15 mouse cellular contexts compared by ENCODE assay signal in genomic region chr1:181844874-181845547, GRCm38 (mm10).
"Had no signal": no experiment of that assay in that cellular context is flagged by ENCODE, and none has a peak within 500 bp of the region (broad histone marks: within the 10 kb centered on the region; RNA-seq: fewer than 3 reads in every experiment).

No protein-coding gene starts in this region.

- DNase-seq: layer of hippocampus, adult 9-11 months; layer of hippocampus, postnatal 36 days; left cerebral cortex, postnatal 4 days; lung, adult 2 months; lung, postnatal 4 days; midbrain, embryonic 14.5 days; thymus, adult 18-20 months; thymus, postnatal 14 days had no signal

- H3K36me3 ChIP-seq: intestine, embryonic 15.5 days; kidney, embryonic 15.5 days; limb, embryonic 13.5 days; midbrain, embryonic 10.5 days; neural tube, embryonic 12.5 days had no signal

- ATAC-seq: intestine, embryonic 15.5 days; lung, postnatal 0 days had no signal

- H3K27me3 ChIP-seq: intestine, embryonic 15.5 days; kidney, embryonic 15.5 days; limb, embryonic 13.5 days; neural tube, embryonic 12.5 days had no signal

- H3K27ac ChIP-seq: intestine, embryonic 15.5 days; kidney, embryonic 15.5 days; limb, embryonic 13.5 days; liver, embryonic 14.5 days; midbrain, embryonic 10.5 days; neural tube, embryonic 12.5 days had no signal

- H3K4me2 ChIP-seq: intestine, embryonic 15.5 days; kidney, embryonic 15.5 days; limb, embryonic 13.5 days; neural tube, embryonic 12.5 days had no signal

- H3K4me3 ChIP-seq: intestine, embryonic 15.5 days; kidney, embryonic 15.5 days; limb, embryonic 13.5 days; midbrain, embryonic 10.5 days; neural tube, embryonic 12.5 days had no signal

- H3K9me3 ChIP-seq: intestine, embryonic 15.5 days; kidney, embryonic 15.5 days; limb, embryonic 13.5 days; midbrain, embryonic 10.5 days; neural tube, embryonic 12.5 days had no signal

- H3K9ac ChIP-seq: intestine, embryonic 15.5 days; kidney, embryonic 15.5 days; limb, embryonic 13.5 days; liver, embryonic 14.5 days; neural tube, embryonic 12.5 days had no signal
